Mouse (Mus musculus) ES-Bruce4 (cell line): ENCODE measurements around the gene Il12rb1. TPM values are rescaled to one million over a fixed set of nuclear protein-coding genes. Genes with fewer than 3 reads are reported as not detected.

Source experiments
- H3K27ac ChIP-seq: 2 replicates; pipeline ENCODE4 v1.5.1; 2012; ENCODE audit warnings: low read length, inconsistent platforms; ENCODE audit not compliant: insufficient read depth
- H3K27me3 ChIP-seq: 2 replicates; pipeline ENCODE4 v1.6.1; 2012; ENCODE audit warnings: mild to moderate bottlenecking, low read length, inconsistent platforms; ENCODE audit not compliant: control insufficient read depth, poor library complexity, insufficient read depth, severe bottlenecking
- H3K36me3 ChIP-seq: 2 replicates; pipeline ENCODE4 v1.6.1; 2012; ENCODE audit warnings: inconsistent platforms, mild to moderate bottlenecking, low read length, moderate library complexity; ENCODE audit not compliant: control insufficient read depth, poor library complexity, insufficient read depth, severe bottlenecking
- H3K4me1 ChIP-seq: one replicate; pipeline ENCODE4 v1.8.1; 2011; ENCODE audit warnings: low read length; ENCODE audit not compliant: control insufficient read depth, insufficient read depth
- H3K4me3 ChIP-seq: 2 replicates; pipeline ENCODE4 v1.5.1; 2011; ENCODE audit warnings: low read depth, mild to moderate bottlenecking, low read length
- H3K9ac ChIP-seq: 2 replicates; pipeline ENCODE4 v1.6.1; 2012; ENCODE audit warnings: low read depth, mild to moderate bottlenecking, inconsistent platforms; ENCODE audit not compliant: poor library complexity, severe bottlenecking
- H3K9me3 ChIP-seq: replicated peaks from 2 replicates; pipeline ENCODE4 v1.6.1; 2012; ENCODE audit warnings: mild to moderate bottlenecking, low read length, inconsistent platforms; ENCODE audit not compliant: control insufficient read depth, poor library complexity, insufficient read depth, severe bottlenecking
- CTCF ChIP-seq: IDR thresholded peaks from one replicate; pipeline ENCODE4 v1.8.1; 2011; ENCODE audit warnings: low read depth, low read length
- EP300 ChIP-seq: IDR thresholded peaks from 2 replicates; pipeline ENCODE4 v1.6.1; 2011; ENCODE audit warnings: low read depth, low read length; ENCODE audit not compliant: insufficient read depth
- POLR2A ChIP-seq: IDR thresholded peaks from one replicate; pipeline ENCODE4 v1.8.1; 2011; ENCODE audit warnings: low read length; ENCODE audit not compliant: insufficient read depth
- polyA plus RNA-seq: library from polyadenylated mRNA; stranded (reverse); fragments of >200 nt; gene quantifications from 2 replicates; pipeline ENCODE4 v1.2.4, GENCODE M21; 2011; ENCODE audit warnings: low read depth; ENCODE audit not compliant: missing spikeins, insufficient read depth, insufficient read length

The Il12rb1 gene
- polyA plus RNA-seq, 1 experiment: 2.0 TPM

- Histone ChIP-seq H3K36me3 (no peaks in the 10 kb centered on the region), H3K4me3 (no peak overlapping the region), H3K4me1 (no peaks in the 10 kb centered on the region), H3K27me3 (no peaks in the 10 kb centered on the region), H3K9me3 (no peaks in the 10 kb centered on the region), H3K9ac (no peak overlapping the region), H3K27ac (no peak overlapping the region)
- TF ChIP-seq CTCF: no peak
- no peak for TF ChIP-seq POLR2A
- no peak for TF ChIP-seq EP300
These were observed 15.6 kb downstream of the Il12rb1 start for GRCm38 (mm10) chr8:70823802-70824201.

GRCm38 (mm10) chr8:70825816-70826215 lies 17.6 kb downstream of the Il12rb1 start:
- Histone ChIP-seq H3K27me3 (no peaks in the 10 kb centered on the region), H3K4me1 (no peaks in the 10 kb centered on the region), H3K27ac (no peak overlapping the region), H3K9me3 (no peaks in the 10 kb centered on the region), H3K4me3 (no peak overlapping the region), H3K9ac (no peak overlapping the region), H3K36me3 (no peaks in the 10 kb centered on the region)
- TF ChIP-seq CTCF (no peak), POLR2A (no peak), EP300 (no peak)

- no peak overlapping the region for H3K27ac ChIP-seq
- no peak overlapping the region for H3K4me3 ChIP-seq
- no peaks in the 10 kb centered on the region for H3K27me3 ChIP-seq
- H3K9me3 ChIP-seq: no peaks in the 10 kb centered on the region
- no peaks in the 10 kb centered on the region for H3K4me1 ChIP-seq
- no peak for TF ChIP-seq POLR2A
- peak; percentile 57 for TF ChIP-seq CTCF
- no peak overlapping the region for H3K9ac ChIP-seq
- no peaks in the 10 kb centered on the region for H3K36me3 ChIP-seq
These were observed 18.8 kb downstream of the Il12rb1 start for GRCm38 (mm10) chr8:70827010-70827409.

- H3K27me3 ChIP-seq: no peaks in the 10 kb centered on the region
- H3K4me3 ChIP-seq: no peak overlapping the region
- H3K4me1 ChIP-seq: no peaks in the 10 kb centered on the region
- TF ChIP-seq EP300: no peak
- no peak for TF ChIP-seq POLR2A
- no peak for TF ChIP-seq CTCF
- H3K9ac ChIP-seq: no peak overlapping the region
- no peaks in the 10 kb centered on the region for H3K36me3 ChIP-seq
- H3K27ac ChIP-seq: no peak overlapping the region
- no peaks in the 10 kb centered on the region for H3K9me3 ChIP-seq
These were observed 19.5 kb downstream of the Il12rb1 start for GRCm38 (mm10) chr8:70827796-70828195.

GRCm38 (mm10) chr8:70831517-70831916 lies 23.3 kb downstream of the Il12rb1 start:
- H3K4me3 ChIP-seq: no peak overlapping the region
- H3K36me3 ChIP-seq: peaks cover 10% of the 10 kb centered on the region
- no peaks in the 10 kb centered on the region for H3K9me3 ChIP-seq
- H3K27ac ChIP-seq: no peak overlapping the region
- TF ChIP-seq POLR2A: no peak
- TF ChIP-seq CTCF: no peak
- no peak for TF ChIP-seq EP300
- H3K27me3 ChIP-seq: no peaks in the 10 kb centered on the region
- H3K4me1 ChIP-seq: no peaks in the 10 kb centered on the region
- H3K9ac ChIP-seq: no peak overlapping the region

GRCm38 (mm10) chr8:70832371-70832770 lies 24.1 kb downstream of the Il12rb1 start:
- H3K27me3 ChIP-seq: no peaks in the 10 kb centered on the region
- no peak for TF ChIP-seq EP300
- no peak for TF ChIP-seq POLR2A
- no peak for TF ChIP-seq CTCF
- H3K9ac ChIP-seq: no peak overlapping the region
- no peak overlapping the region for H3K4me3 ChIP-seq
- H3K36me3 ChIP-seq: peaks cover 14% of the 10 kb centered on the region
- no peak overlapping the region for H3K27ac ChIP-seq
- no peaks in the 10 kb centered on the region for H3K4me1 ChIP-seq
- no peaks in the 10 kb centered on the region for H3K9me3 ChIP-seq
